ENCODE assay signal across 7 mouse cellular contexts in the genomic region with DNA sequence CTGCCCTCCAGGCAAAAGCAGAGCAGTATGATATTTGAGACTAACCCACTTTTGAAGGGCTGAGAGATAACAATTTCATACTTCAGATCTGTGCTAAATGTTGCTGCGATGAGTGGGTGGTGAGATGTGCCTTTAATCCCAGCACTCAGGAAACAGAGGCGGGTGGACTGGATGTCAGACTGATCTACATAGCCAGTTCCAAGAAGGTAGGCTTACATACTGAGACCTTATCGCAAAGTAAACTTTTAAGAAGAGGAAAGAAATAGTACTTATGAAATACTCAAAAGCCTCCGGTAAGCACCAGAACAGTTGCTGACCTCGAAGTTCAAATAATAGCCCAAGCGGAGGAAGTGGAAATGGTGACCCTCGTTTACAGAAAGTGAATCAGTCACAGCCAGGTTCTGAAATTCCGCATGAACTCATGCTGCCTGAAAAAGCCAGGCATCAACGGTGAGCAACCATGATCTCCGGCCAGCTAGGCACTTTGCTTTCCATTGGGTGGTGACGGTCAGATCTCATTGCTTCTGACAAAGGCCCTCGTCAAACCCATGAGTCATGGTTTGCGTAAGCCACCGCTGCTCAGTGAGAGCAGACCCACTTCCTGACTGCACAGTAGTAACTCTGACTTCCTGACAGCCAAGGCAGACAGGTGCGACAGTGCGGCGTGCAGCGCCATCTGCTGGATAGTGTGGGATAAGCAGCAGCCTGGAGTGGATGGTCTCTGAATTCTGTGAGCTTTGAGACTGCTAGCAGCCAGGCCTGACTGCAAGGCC. TPM values are rescaled to one million over a fixed set of nuclear protein-coding genes. Genes with fewer than 3 reads are reported as not detected.
A peak's percentile ranks its signal among the peaks of the same experiment; 100 is the strongest.
DNase-seq lines count a peak whose midpoint lies in the region; ATAC-seq and TF ChIP-seq lines count a peak whose summit lies in the region.

No protein-coding gene starts in this region.

- no peak for TF ChIP-seq POLR2A in heart, adult 2 months (IDR thresholded peaks at IDR 0.05; ENCODE audit: insufficient read depth, low read depth, low read length)

- H3K4me2 ChIP-seq in embryonic facial prominence, embryonic 12.5 days (replicated peaks) = peak overlapping the region; percentile 46
- peak overlapping the region; percentile 64 for H3K4me2 ChIP-seq in limb, embryonic 13.5 days (replicated peaks)
- peak overlapping the region; percentile 57 for H3K4me2 ChIP-seq in midbrain, embryonic 16.5 days (ENCODE audit: low read length)

- H3K27me3 ChIP-seq in embryonic facial prominence, embryonic 12.5 days = no peaks in the 10 kb centered on the region
- H3K27me3 ChIP-seq in heart, adult 2 months (ENCODE audit: control insufficient read depth, insufficient read depth, low read length) = no peaks in the 10 kb centered on the region
- H3K27me3 ChIP-seq in limb, embryonic 13.5 days = no peaks in the 10 kb centered on the region
- no peaks in the 10 kb centered on the region for H3K27me3 ChIP-seq in midbrain, embryonic 16.5 days (ENCODE audit: control insufficient read depth, insufficient read depth, low read depth, low read length)

- H3K9me3 ChIP-seq in embryonic facial prominence, embryonic 12.5 days = no peaks in the 10 kb centered on the region
- H3K9me3 ChIP-seq in limb, embryonic 13.5 days = no peaks in the 10 kb centered on the region
- no peaks in the 10 kb centered on the region for H3K9me3 ChIP-seq in midbrain, embryonic 16.5 days (replicated peaks; ENCODE audit: control insufficient read depth, low read length, poor library complexity, severe bottlenecking)

- no peak overlapping the region for H3K9ac ChIP-seq in embryonic facial prominence, embryonic 12.5 days
- 0 out of 2 replicates have a peak overlapping the region, but pooled peaks have one; percentile 41 for H3K9ac ChIP-seq in heart, adult 2 months (ENCODE audit: low read depth, low read length)
- no peak overlapping the region for H3K9ac ChIP-seq in limb, embryonic 13.5 days
- peak overlapping the region; percentile 51 for H3K9ac ChIP-seq in midbrain, embryonic 16.5 days (ENCODE audit: low read depth, low read length)

- peak; percentile 92 for DNase-seq in adrenal gland, postnatal 25 days
- DNase-seq in heart, adult 2 months = peak; percentile 90
- peak; percentile 89 to 95 for DNase-seq in kidney, adult 8-10 months
- DNase-seq in spleen, postnatal 10 days (ENCODE audit: low spot score in 2 of 2) = peak; percentile 92

- ATAC-seq in embryonic facial prominence, embryonic 12.5 days (ENCODE audit: insufficient number of reproducible peaks, insufficient read depth, low FRiP score, low TSS enrichment) = peak; percentile 96
- ATAC-seq in limb, embryonic 13.5 days (ENCODE audit: low FRiP score, low read depth) = peak; percentile 97
- peak; percentile 100 for ATAC-seq in midbrain, embryonic 16.5 days

- no peaks in the 10 kb centered on the region for H3K36me3 ChIP-seq in embryonic facial prominence, embryonic 12.5 days
- no peaks in the 10 kb centered on the region for H3K36me3 ChIP-seq in heart, adult 2 months (ENCODE audit: control insufficient read depth, insufficient read depth, low read length)
- H3K36me3 ChIP-seq in limb, embryonic 13.5 days = no peaks in the 10 kb centered on the region
- H3K36me3 ChIP-seq in midbrain, embryonic 16.5 days (ENCODE audit: control insufficient read depth, insufficient read depth, low read length) = no peaks in the 10 kb centered on the region

- 30% methylated on average over 18 of the region's 18 CpGs for WGBS in embryonic facial prominence, embryonic 12.5 days
- WGBS in heart, adult 2 months = 10% methylated on average over 18 of the region's 18 CpGs
- 30% methylated on average over 18 of the region's 18 CpGs for WGBS in limb, embryonic 13.5 days
- WGBS in midbrain, embryonic 16.5 days = 34% methylated on average over 18 of the region's 18 CpGs

- H3K4me1 ChIP-seq in embryonic facial prominence, embryonic 12.5 days = no peaks in the 10 kb centered on the region
- no peaks in the 10 kb centered on the region for H3K4me1 ChIP-seq in heart, adult 2 months (ENCODE audit: control insufficient read depth, insufficient read depth, low read length)
- H3K4me1 ChIP-seq in limb, embryonic 13.5 days = peaks cover 4% of the 10 kb centered on the region; the same call in 1 of the 2 replicates
- no peaks in the 10 kb centered on the region for H3K4me1 ChIP-seq in midbrain, embryonic 16.5 days (ENCODE audit: control insufficient read depth, insufficient read depth, low read length)

- H3K79me2 ChIP-seq in heart, adult 2 months (replicated peaks; ENCODE audit: control insufficient read depth, insufficient read depth, low read length) = no peaks in the 10 kb centered on the region

- peak; percentile 96 for TF ChIP-seq EP300 in heart, adult 2 months (IDR thresholded peaks at IDR 0.05; ENCODE audit: insufficient read depth, low read depth, low read length)

- H3K27ac ChIP-seq in embryonic facial prominence, embryonic 12.5 days = no peak overlapping the region
- H3K27ac ChIP-seq in heart, adult 2 months = peak overlapping the region; percentile 54
- H3K27ac ChIP-seq in limb, embryonic 13.5 days = no peak overlapping the region
- H3K27ac ChIP-seq in midbrain, embryonic 16.5 days (ENCODE audit: low read length) = no peak overlapping the region

- H3K4me3 ChIP-seq in embryonic facial prominence, embryonic 12.5 days = peak overlapping the region; percentile 20; the same call in 1 of the 2 replicates
- peak overlapping the region; percentile 44 for H3K4me3 ChIP-seq in heart, adult 2 months
- peak overlapping the region; percentile 30 for H3K4me3 ChIP-seq in limb, embryonic 13.5 days
- peak overlapping the region; percentile 22 for H3K4me3 ChIP-seq in midbrain, embryonic 16.5 days (ENCODE audit: low read depth, low read length)

- TF ChIP-seq CTCF in heart, adult 2 months (IDR thresholded peaks at IDR 0.05) = no peak; the same call in 1 of the 2 replicates

- intact Hi-C loops in heart, adult 2 months (cut with DNase I) = loop anchor here (1.0 to 5.0 kb wide), 3 partner anchors 90 to 935 kb away; partner anchors contain the start of gene Ell2

RNA-seq across cellular contexts. Expression of gene Glrx, which starts 42.1 kb away (rescaled TPM):
- total RNA-seq in adrenal gland, postnatal 25 days (2021) = 16.7 and 20.6 TPM in 2 replicates
- 30.0 and 30.5 TPM in 2 replicates for polyA plus RNA-seq in embryonic facial prominence, embryonic 12.5 days (2016; fragmentation: Nextera tagmentation; extraction: Ambion mirVana)
- 10 to 100 TPM; 36.6 to 38.8 TPM for total RNA-seq in heart, adult 2 months (2021)
- polyA plus RNA-seq in heart, adult 2 months (2012; rRNA removed) = 48.5 and 95.2 TPM in 2 replicates
- 34.9 and 37.9 TPM in 2 replicates for polyA plus RNA-seq in limb, embryonic 13.5 days (2015; fragmentation: Nextera tagmentation; extraction: Ambion mirVana)
- polyA plus RNA-seq in midbrain, embryonic 16.5 days (2015; fragmentation: Nextera tagmentation; extraction: Ambion mirVana) = 50.0 and 56.9 TPM in 2 replicates

Comparison
In these comparisons a context has a peak if more than half of its experiments do, and no peak if none do; other contexts are left out.
1. H3K9ac ChIP-seq: peak in heart, adult 2 months (single experiment) and midbrain, embryonic 16.5 days (single experiment); none in embryonic facial prominence, embryonic 12.5 days (single experiment) and limb, embryonic 13.5 days (single experiment).
2. Peak in every context shown above with its lines, with median percentiles within 50 percentile points of each other: DNase-seq, ATAC-seq, H3K4me2 ChIP-seq and H3K4me3 ChIP-seq.